In genomic region chr17:71674886-71675285, GRCm38 (mm10) we compare ENCODE assay signal across 17 mouse cellular contexts. TPM values are rescaled to one million over a fixed set of nuclear protein-coding genes. Genes with fewer than 3 reads are reported as not detected.
A peak's percentile ranks its signal among the peaks of the same experiment; 100 is the strongest.
DNase-seq lines count a peak whose midpoint lies in the region; ATAC-seq and TF ChIP-seq lines count a peak whose summit lies in the region.
"Had no signal": no experiment of that assay in that cellular context is flagged by ENCODE, and none has a peak within 500 bp of the region (broad histone marks: within the 10 kb centered on the region; RNA-seq: fewer than 3 reads in every experiment).

No protein-coding gene starts in this region.

- ATAC-seq in frontal cortex, adult (ENCODE audit: low TSS enrichment), result peak; percentile 63
- ATAC-seq in kidney, postnatal 0 days (replicated peaks; ENCODE audit: low FRiP score, low read depth), result no peak
- ATAC-seq: intestine, embryonic 15.5 days had no signal

- H3K27ac ChIP-seq in kidney, postnatal 0 days, result no peak overlapping the region
- H3K27ac ChIP-seq: intestine, embryonic 15.5 days; layer of hippocampus, adult 2 months had no signal

- H3K4me3 ChIP-seq in kidney, postnatal 0 days (replicated peaks; ENCODE audit: low read depth, low read length), result no peak overlapping the region
- H3K4me3 ChIP-seq: intestine, embryonic 15.5 days; layer of hippocampus, adult 2 months had no signal

- TF ChIP-seq CTCF in kidney, postnatal 0 days (IDR thresholded peaks at IDR 0.05; ENCODE audit: low read depth), result no peak

- H3K4me2 ChIP-seq in kidney, postnatal 0 days (ENCODE audit: low read length), result no peak overlapping the region
- H3K4me2 ChIP-seq: intestine, embryonic 15.5 days; liver, embryonic 11.5 days had no signal

- no peaks in the 10 kb centered on the region for H3K36me3 ChIP-seq in kidney, postnatal 0 days (ENCODE audit: insufficient read depth, low read length)
- H3K36me3 ChIP-seq: intestine, embryonic 15.5 days had no signal

- no peaks in the 10 kb centered on the region for H3K27me3 ChIP-seq in kidney, postnatal 0 days (ENCODE audit: insufficient read depth, low read length)
- H3K27me3 ChIP-seq: CH12.LX; intestine, embryonic 15.5 days had no signal

- H3K9me3 ChIP-seq in kidney, postnatal 0 days (replicated peaks; ENCODE audit: low read length), result no peaks in the 10 kb centered on the region
- H3K9me3 ChIP-seq: intestine, embryonic 15.5 days had no signal

- H3K9ac ChIP-seq in kidney, postnatal 0 days (ENCODE audit: low read depth, low read length), result no peak overlapping the region
- H3K9ac ChIP-seq: intestine, embryonic 15.5 days had no signal

- 59% methylated on average over 18 of the region's 18 CpGs for WGBS in kidney, postnatal 0 days

- H3K4me1 ChIP-seq in kidney, postnatal 0 days (replicated peaks; ENCODE audit: insufficient read depth, low read length), result peaks cover 6% of the 10 kb centered on the region; the same call in 1 of the 2 replicates
- H3K4me1 ChIP-seq: intestine, embryonic 15.5 days had no signal

- DNase-seq in frontal cortex, postnatal 14 days (ENCODE audit: low spot score in 2 of 2), result no peak
- peak; percentile 22 for DNase-seq in kidney, postnatal 0 days (ENCODE audit: low spot score)
- no peak for DNase-seq in kidney, adult 11 months
- DNase-seq in urinary bladder, postnatal 14 days (ENCODE audit: low spot score), result peak; percentile 40
- no peak for DNase-seq in urinary bladder, adult 18-20 months (ENCODE audit: low spot score in 2 of 2)
- peak; percentile 52 for DNase-seq in ovary, postnatal 36 days (ENCODE audit: low spot score)
- DNase-seq in layer of hippocampus, postnatal 10 days (ENCODE audit: low spot score in 2 of 2), result no peak
- DNase-seq: adrenal gland, adult 2 months; cerebellum, adult 11 months had no signal

RNA-seq across cellular contexts. Expression of gene Togaram2, which starts 1.8 kb away (rescaled TPM):
- polyA plus RNA-seq in kidney, postnatal 0 days (2015; fragmentation: Nextera tagmentation; extraction: Ambion mirVana), result 0.27 and 0.46 TPM in 2 replicates
- 1 to 10 TPM; 1.6 to 2.4 TPM for total RNA-seq in layer of hippocampus, postnatal 10 days (2021)
- total RNA-seq: hematopoietic stem cell, adult 5-6 weeks; megakaryocyte, adult 5-6 weeks; neutrophil, adult 5-6 weeks had no signal
- polyA plus RNA-seq: adrenal gland, adult 2 months; liver, embryonic 11.5 days had no signal

RNA-seq across cellular contexts. Expression of gene Wdr43, which starts 59.2 kb away (rescaled TPM):
- polyA plus RNA-seq in kidney, postnatal 0 days (2015; fragmentation: Nextera tagmentation; extraction: Ambion mirVana), result 54.6 and 56.2 TPM in 2 replicates
- 10 to 100 TPM; 33.3 to 35.9 TPM for total RNA-seq in layer of hippocampus, postnatal 10 days (2021)

Comparison
In these comparisons a context has a peak if more than half of its experiments do, and no peak if none do; other contexts are left out.
1. DNase-seq: peak in kidney, postnatal 0 days (single experiment), urinary bladder, postnatal 14 days (single experiment) and ovary, postnatal 36 days (single experiment); none in frontal cortex, postnatal 14 days (0 of 2), kidney, adult 11 months (single experiment), urinary bladder, adult 18-20 months (0 of 2) and layer of hippocampus, postnatal 10 days (0 of 2).